ENCODE assay signal across 1 mouse cellular context in the genomic region with DNA sequence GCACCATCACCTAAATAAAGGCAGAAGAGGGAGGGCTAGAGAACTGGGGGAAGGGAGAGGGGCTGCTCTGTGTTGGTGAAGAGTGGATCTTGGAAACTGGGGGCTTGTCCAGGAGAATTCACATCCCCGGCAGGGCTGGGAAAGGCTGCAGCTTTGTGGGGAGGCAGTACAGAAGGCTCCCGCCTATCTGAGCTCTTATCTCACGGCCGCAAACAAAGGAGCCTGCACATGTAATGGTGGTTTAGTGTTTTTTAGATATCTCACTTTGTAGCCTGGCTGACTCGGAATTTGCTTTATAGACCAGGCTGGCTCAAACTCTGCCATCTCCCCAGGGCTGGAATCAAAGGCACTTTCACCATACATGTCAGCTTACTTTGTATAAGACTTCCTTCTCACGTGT.
TF ChIP-seq lines count a peak whose summit lies in the region.

No protein-coding gene starts in this region.

TF ChIP-seq in MEL, 35 proteins besides CTCF, POLR2A, EP300 and RAD21:
- TF ChIP-seq CHD2 (IDR thresholded peaks at IDR 0.05; ENCODE audit: low read length) (no peak), UBTF (IDR thresholded peaks at IDR 0.05; ENCODE audit: borderline replicate concordance, insufficient read depth, low read depth, low read length) (no peak), MEF2A (IDR thresholded peaks at IDR 0.05; ENCODE audit: extremely low read depth, insufficient replicate concordance, low read depth, low read length, poor library complexity, severe bottlenecking) (no peak), TCF12 (IDR thresholded peaks at IDR 0.05; ENCODE audit: low read depth, low read length) (peak; percentile 77), ZNF384 (IDR thresholded peaks at IDR 0.05; ENCODE audit: low read depth, low read length) (peak; percentile 36; the same call in 1 of the 2 replicates), USF2 (IDR thresholded peaks at IDR 0.05; ENCODE audit: borderline replicate concordance in 1 of 2, insufficient read depth in 1 of 2, low read depth in 1 of 2, low read length in 2 of 2) (no peak), POLR2AphosphoS5 (IDR thresholded peaks at IDR 0.05; ENCODE audit: borderline replicate concordance, low read depth, low read length) (no peak), POLR2AphosphoS2 (IDR thresholded peaks at IDR 0.05; ENCODE audit: low read length) (no peak), CHD1 (IDR thresholded peaks at IDR 0.05; ENCODE audit: low read depth, low read length) (no peak), MXI1 (IDR thresholded peaks at IDR 0.05; ENCODE audit: low read depth, low read length) (peak; percentile 73; the same call in 1 of the 2 replicates), KAT2A (conservative IDR thresholded peaks at IDR 0.05; ENCODE audit: low read depth, low read length) (no peak), NRF1 (IDR thresholded peaks at IDR 0.05; ENCODE audit: insufficient read depth, low read depth, low read length, poor library complexity, severe bottlenecking) (no peak; the same call in 1 of the 2 replicates), E2F4 (IDR thresholded peaks at IDR 0.05; ENCODE audit: borderline replicate concordance, low read depth, low read length) (no peak), ZMIZ1 (IDR thresholded peaks at IDR 0.05; ENCODE audit: low read depth, low read length) (peak; percentile 31; the same call in 1 of the 2 replicates), SIN3A (IDR thresholded peaks at IDR 0.05; ENCODE audit: low read length) (peak; percentile 69), SMC3 (IDR thresholded peaks at IDR 0.05; ENCODE audit: low read depth, low read length) (peak; percentile 13; the same call in 1 of the 2 replicates), NELFE (IDR thresholded peaks at IDR 0.05; ENCODE audit: low read depth, low read length) (no peak; the same call in 1 of the 2 replicates), MAX (IDR thresholded peaks at IDR 0.05; ENCODE audit: low read length) (peak; percentile 74), MYB (IDR thresholded peaks at IDR 0.05; ENCODE audit: low read depth, low read length) (no peak), MAZ (IDR thresholded peaks at IDR 0.05; ENCODE audit: low read depth, low read length) (peak; percentile 60; the same call in 1 of the 2 replicates), ETS1 (IDR thresholded peaks at IDR 0.05; ENCODE audit: low read depth, low read length) (peak; percentile 76), MYC (IDR thresholded peaks at IDR 0.05; ENCODE audit: low read depth, low read length) (peak; percentile 90), RCOR1 (IDR thresholded peaks at IDR 0.05; ENCODE audit: low read depth, low read length) (peak; percentile 64), GABPA (IDR thresholded peaks at IDR 0.05; ENCODE audit: low read depth, low read length) (no peak), GATA1 (IDR thresholded peaks at IDR 0.05; ENCODE audit: low read depth, low read length) (peak; percentile 91), BHLHE40 (IDR thresholded peaks at IDR 0.05; ENCODE audit: borderline replicate concordance, low read depth, low read length) (peak; percentile 90), MAFK (IDR thresholded peaks at IDR 0.05; ENCODE audit: borderline replicate concordance, low read depth, low read length) (peak; percentile 31; the same call in 1 of the 2 replicates), TBP (IDR thresholded peaks at IDR 0.05; ENCODE audit: low read depth, low read length) (no peak), HCFC1 (IDR thresholded peaks at IDR 0.05; ENCODE audit: low read depth, low read length) (no peak; the same call in 1 of the 2 replicates), USF1 (IDR thresholded peaks at IDR 0.05; ENCODE audit: low read depth, low read length) (no peak), ZC3H11A (IDR thresholded peaks at IDR 0.05; ENCODE audit: low read depth, low read length) (no peak), JUND (IDR thresholded peaks at IDR 0.05; ENCODE audit: low read depth, low read length) (no peak), ZKSCAN1 (IDR thresholded peaks at IDR 0.05; ENCODE audit: low read depth, low read length) (no peak), TAL1 (IDR thresholded peaks at IDR 0.05; ENCODE audit: low read length) (no peak; the same call in 1 of the 2 replicates), ELF1 (IDR thresholded peaks at IDR 0.05; ENCODE audit: low read depth, low read length) (no peak)
